Mouse (Mus musculus) heart, adult 10 weeks (tissue): ENCODE data around the gene F7. TPM values are rescaled to one million over a fixed set of nuclear protein-coding genes. Genes with fewer than 3 reads are reported as not detected.

Experiments used
- polyA plus RNA-seq: library from polyadenylated mRNA; stranded (reverse); fragments of 350-450 nt; fragmentation: Illumina TruSeq; extraction: RNeasy Lipid Tissue Mini Kit (QIAGEN cat#74804); gene quantifications from one replicate; pipeline ENCODE4 v1.2.3, GENCODE M21; 2014; ENCODE audit warnings: low read depth, low replicate concordance

The F7 gene
- not detected for polyA plus RNA-seq

GRCm38 (mm10) chr8:13025487-13026224 is at the start of gene F7:
Gene F7 (plus strand): TSS chr8:13026034.

DNA sequence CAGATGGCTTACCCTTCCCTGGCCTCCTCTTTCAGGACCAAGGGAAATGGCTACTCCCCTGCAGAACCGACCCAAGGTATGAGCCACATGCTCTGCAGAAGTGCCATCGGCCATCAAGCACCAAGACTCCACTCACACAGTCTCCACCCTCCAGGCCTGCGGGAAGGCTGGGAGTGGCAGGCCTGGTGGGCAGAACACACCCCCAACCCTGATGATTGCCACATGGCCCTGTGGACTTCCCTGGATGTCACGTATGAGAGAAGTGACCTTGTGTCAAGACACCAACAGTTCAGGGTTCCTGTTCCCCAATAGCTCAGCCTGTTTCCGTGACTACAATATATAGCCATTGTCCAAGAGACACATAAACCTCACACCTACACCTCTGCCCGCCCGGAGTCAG is 11.2 kb downstream of the F7 start, which contains the start of gene F10:
TSS of gene F10 (plus strand) at position 294 of the 400 bp plus-strand sequence.

DNA sequence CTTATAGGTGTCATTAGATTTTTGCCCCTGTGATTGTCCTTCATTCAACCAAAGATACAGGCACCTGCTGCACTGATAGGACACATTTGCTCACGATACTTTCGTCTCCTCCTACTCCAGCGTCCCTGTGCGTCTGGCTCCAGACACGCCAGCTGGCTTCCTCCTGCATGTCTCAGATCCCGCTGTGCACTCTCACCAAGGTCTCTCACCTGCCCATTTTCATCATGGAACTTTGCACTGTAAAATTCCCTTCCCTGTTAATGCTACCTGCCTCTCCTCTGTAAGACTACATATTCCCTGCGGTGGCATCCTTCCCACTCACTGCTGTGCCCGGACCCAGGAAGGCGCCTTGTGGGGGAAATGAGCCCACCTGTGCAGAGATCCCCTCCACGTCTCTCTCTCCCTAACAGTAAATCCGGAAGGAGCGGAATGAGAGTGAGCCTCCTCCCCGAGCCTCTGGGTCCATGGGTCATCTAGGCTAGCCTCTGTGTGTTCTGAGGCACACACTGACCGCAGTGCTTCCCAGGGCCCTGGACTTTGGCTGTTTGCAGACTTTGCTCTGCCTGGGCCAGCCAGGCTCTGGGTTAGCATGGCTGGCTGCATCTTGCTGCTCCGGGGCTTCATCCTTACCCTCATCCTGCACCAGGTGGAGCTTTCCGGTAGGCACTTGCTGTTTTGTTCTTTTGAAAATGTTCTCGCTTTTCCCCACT is 34.8 kb downstream of the F7 start, which contains the start of gene Proz:
TSS of gene Proz (plus strand) at position 474 of the 710 bp plus-strand sequence.

Other genes with a start within 250 kb of the F7 start
- gene Mcf2l, start 152.2 kb upstream of the F7 start, polyA plus RNA-seq, result 37.2 TPM
- gene F10, start 11.3 kb downstream of the F7 start, polyA plus RNA-seq, result 0.79 TPM
- gene Proz, start 34.9 kb downstream of the F7 start, polyA plus RNA-seq, result 0.21 TPM
- 12.6 TPM for gene Pcid2, start 79.4 kb downstream of the F7 start, polyA plus RNA-seq
- gene Cul4a, start 79.6 kb downstream of the F7 start, polyA plus RNA-seq, result 77.6 TPM
- gene Lamp1, start 133.1 kb downstream of the F7 start, polyA plus RNA-seq, result 457 TPM
- 3.6 TPM for gene Grtp1, start 174.6 kb downstream of the F7 start, polyA plus RNA-seq
- 663 TPM for gene Adprhl1, start 228.1 kb downstream of the F7 start, polyA plus RNA-seq